Mouse (Mus musculus): ENCODE measurements around the gene Ptx3. TPM values are rescaled to one million over a fixed set of nuclear protein-coding genes. Genes with fewer than 3 reads are reported as not detected.

Gene Ptx3
- 6.6 and 6.9 TPM in 2 replicates for polyA plus RNA-seq (2015; fragmentation: Nextera tagmentation; extraction: Ambion mirVana)

DNA sequence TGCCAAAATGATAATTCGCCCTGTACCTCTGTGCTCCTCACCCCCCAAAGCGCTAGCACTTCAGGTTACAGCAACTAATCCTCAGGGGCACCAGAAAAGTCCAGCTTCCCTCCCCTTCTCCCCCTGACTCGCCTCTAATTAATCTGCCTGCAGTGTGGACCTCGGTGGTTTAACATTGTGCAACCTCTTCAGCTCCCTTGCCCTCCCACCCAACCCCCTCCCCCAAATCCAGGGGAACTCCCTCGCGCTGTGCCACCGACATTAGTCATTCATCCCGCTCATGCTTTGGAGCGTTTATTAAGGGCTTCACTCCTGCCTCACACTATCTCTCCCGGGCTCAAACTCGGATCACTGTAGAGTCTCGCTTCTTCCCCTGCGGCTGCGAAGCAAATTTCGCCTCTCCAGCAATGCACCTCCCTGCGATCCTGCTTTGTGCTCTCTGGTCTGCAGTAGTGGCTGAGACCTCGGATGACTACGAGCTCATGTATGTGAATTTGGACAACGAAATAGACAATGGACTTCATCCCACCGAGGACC lies at the start of gene Ptx3:
Ptx3 (plus strand) TSS at position 256 of the 537 bp plus-strand sequence.
- no peaks in the 10 kb centered on the region for H3K36me3 ChIP-seq (ENCODE audit: control insufficient read depth, insufficient read depth, low read length)
- no peaks in the 10 kb centered on the region for H3K9me3 ChIP-seq (replicated peaks; ENCODE audit: control insufficient read depth, low read length, poor library complexity, severe bottlenecking)
- peak within 1 kb of the TSS; percentile 98 for H3K4me2 ChIP-seq (ENCODE audit: low read length)
- peak within 1 kb of the TSS; percentile 79 for H3K9ac ChIP-seq (ENCODE audit: low read depth, low read length)
- H3K4me1 ChIP-seq (ENCODE audit: control insufficient read depth, insufficient read depth, low read length) = peaks cover 6% of the 10 kb centered on the region; the same call in 1 of the 2 replicates
- H3K27ac ChIP-seq (ENCODE audit: low read length) = peak within 1 kb of the TSS; percentile 24; the same call in 1 of the 2 replicates
- peak within 1 kb of the TSS; percentile 66 for H3K4me3 ChIP-seq (ENCODE audit: low read depth, low read length)
- 3% methylated on average over 20 of the region's 20 CpGs for WGBS
- ATAC-seq = peak; percentile 80
- peaks cover 6% of the 10 kb centered on the region; the same call in 1 of the 2 replicates for H3K27me3 ChIP-seq (ENCODE audit: control insufficient read depth, insufficient read depth, low read depth, low read length)

GRCm38 (mm10) chr3:66172907-66173306 lies 46.8 kb upstream of the Ptx3 start:
- Histone ChIP-seq H3K4me3 (ENCODE audit: low read depth, low read length) (no peak overlapping the region), H3K27me3 (ENCODE audit: control insufficient read depth, insufficient read depth, low read depth, low read length) (no peaks in the 10 kb centered on the region), H3K9ac (ENCODE audit: low read depth, low read length) (no peak overlapping the region), H3K4me1 (ENCODE audit: control insufficient read depth, insufficient read depth, low read length) (no peaks in the 10 kb centered on the region), H3K4me2 (ENCODE audit: low read length) (no peak overlapping the region), H3K9me3 (replicated peaks; ENCODE audit: control insufficient read depth, low read length, poor library complexity, severe bottlenecking) (no peaks in the 10 kb centered on the region), H3K27ac (ENCODE audit: low read length) (no peak overlapping the region), H3K36me3 (ENCODE audit: control insufficient read depth, insufficient read depth, low read length) (no peaks in the 10 kb centered on the region)
- no peak for ATAC-seq
- 75% methylated on average over 5 of the region's 5 CpGs for WGBS

- no peak overlapping the region for H3K4me2 ChIP-seq (ENCODE audit: low read length)
- no peaks in the 10 kb centered on the region for H3K36me3 ChIP-seq (ENCODE audit: control insufficient read depth, insufficient read depth, low read length)
- no peak overlapping the region for H3K4me3 ChIP-seq (ENCODE audit: low read depth, low read length)
- no peaks in the 10 kb centered on the region for H3K9me3 ChIP-seq (replicated peaks; ENCODE audit: control insufficient read depth, low read length, poor library complexity, severe bottlenecking)
- 54% methylated on average over 2 of the region's 2 CpGs for WGBS
- H3K4me1 ChIP-seq (ENCODE audit: control insufficient read depth, insufficient read depth, low read length) = no peaks in the 10 kb centered on the region
- H3K27me3 ChIP-seq (ENCODE audit: control insufficient read depth, insufficient read depth, low read depth, low read length) = no peaks in the 10 kb centered on the region
- no peak overlapping the region for H3K9ac ChIP-seq (ENCODE audit: low read depth, low read length)
- no peak for ATAC-seq
- no peak overlapping the region for H3K27ac ChIP-seq (ENCODE audit: low read length)
These were observed 40.1 kb upstream of the Ptx3 start for GRCm38 (mm10) chr3:66179647-66180046.

DNA sequence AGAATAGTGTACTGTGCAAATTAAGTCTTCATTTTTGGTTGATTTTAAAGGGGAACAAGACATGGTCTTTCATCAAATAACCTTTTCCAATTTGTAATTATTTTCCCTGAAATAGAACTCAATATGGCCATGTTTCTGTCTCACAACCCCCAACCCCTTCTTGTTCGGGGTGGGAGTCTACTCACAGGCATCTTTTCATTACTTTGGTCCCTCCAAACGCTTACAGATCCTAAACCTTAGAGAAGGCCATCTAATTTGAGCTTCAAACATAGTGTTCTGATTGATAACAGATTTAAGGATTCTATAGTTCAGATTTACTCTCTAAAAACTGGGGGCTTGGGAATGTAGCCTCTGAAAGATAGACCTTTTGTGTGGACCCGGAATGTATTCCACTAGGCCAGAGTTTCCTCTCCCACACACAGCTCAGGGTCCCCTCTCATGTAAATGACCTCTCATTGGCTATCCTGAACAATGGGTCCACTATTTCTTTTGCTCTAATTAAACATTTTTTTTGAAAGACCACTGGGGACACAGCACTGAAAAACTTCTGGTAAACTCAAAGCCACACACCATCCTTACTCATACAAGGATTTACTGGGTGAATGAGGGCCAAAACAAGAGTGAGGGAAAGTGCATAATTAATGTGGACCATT lies 25.7 kb upstream of the Ptx3 start:
- Histone ChIP-seq H3K4me2 (ENCODE audit: low read length) (no peak overlapping the region), H3K9ac (ENCODE audit: low read depth, low read length) (no peak overlapping the region), H3K27me3 (ENCODE audit: control insufficient read depth, insufficient read depth, low read depth, low read length) (no peaks in the 10 kb centered on the region), H3K9me3 (replicated peaks; ENCODE audit: control insufficient read depth, low read length, poor library complexity, severe bottlenecking) (no peaks in the 10 kb centered on the region), H3K4me3 (ENCODE audit: low read depth, low read length) (no peak overlapping the region), H3K4me1 (ENCODE audit: control insufficient read depth, insufficient read depth, low read length) (no peaks in the 10 kb centered on the region), H3K36me3 (ENCODE audit: control insufficient read depth, insufficient read depth, low read length) (no peaks in the 10 kb centered on the region), H3K27ac (ENCODE audit: low read length) (no peak overlapping the region)
- ATAC-seq = no peak
- WGBS = 52% methylated on average over 3 of the region's 3 CpGs

DNA sequence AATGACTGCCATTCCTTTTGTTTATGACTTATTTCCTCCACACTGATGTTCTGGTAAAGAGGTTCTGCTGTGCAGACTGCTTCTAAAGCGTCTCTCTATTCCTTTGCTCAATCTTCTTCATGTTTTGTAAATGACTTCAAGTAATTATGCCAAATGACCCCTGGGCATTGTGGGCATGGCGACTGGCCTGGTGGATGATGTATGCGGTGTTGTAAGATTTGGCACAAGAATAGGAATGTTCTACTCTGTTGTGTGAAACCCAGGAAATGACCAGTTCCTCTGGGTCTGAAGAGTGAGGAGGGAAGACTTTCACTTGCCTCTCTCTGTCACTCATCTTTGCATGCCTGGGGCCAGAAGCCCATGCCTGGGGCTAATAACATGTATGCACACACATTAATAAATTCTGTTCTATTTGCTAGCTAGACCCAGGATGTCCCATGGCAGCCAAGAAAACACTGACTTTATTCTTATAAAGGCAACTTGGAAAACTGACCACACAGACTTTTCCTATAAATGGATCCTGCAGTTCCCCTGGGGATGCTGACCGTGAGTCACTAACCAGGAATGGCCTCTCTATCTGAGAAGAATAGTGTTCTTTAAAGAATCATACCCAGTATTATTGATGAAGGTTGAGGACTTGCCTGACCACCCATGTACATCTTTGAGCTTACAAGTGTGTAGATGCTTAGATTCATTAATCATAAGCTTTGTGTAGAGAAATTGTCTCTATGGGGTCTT lies 10.7 kb upstream of the Ptx3 start:
- Histone ChIP-seq H3K4me2 (ENCODE audit: low read length) (no peak overlapping the region), H3K9me3 (replicated peaks; ENCODE audit: control insufficient read depth, low read length, poor library complexity, severe bottlenecking) (no peaks in the 10 kb centered on the region), H3K36me3 (ENCODE audit: control insufficient read depth, insufficient read depth, low read length) (no peaks in the 10 kb centered on the region), H3K4me1 (ENCODE audit: control insufficient read depth, insufficient read depth, low read length) (no peaks in the 10 kb centered on the region), H3K9ac (ENCODE audit: low read depth, low read length) (no peak overlapping the region), H3K4me3 (ENCODE audit: low read depth, low read length) (no peak overlapping the region), H3K27me3 (ENCODE audit: control insufficient read depth, insufficient read depth, low read depth, low read length) (no peaks in the 10 kb centered on the region), H3K27ac (ENCODE audit: low read length) (no peak overlapping the region)
- ATAC-seq = no peak
- whole genome bisulfite sequencing = 78% methylated on average over 4 of the region's 4 CpGs

DNA sequence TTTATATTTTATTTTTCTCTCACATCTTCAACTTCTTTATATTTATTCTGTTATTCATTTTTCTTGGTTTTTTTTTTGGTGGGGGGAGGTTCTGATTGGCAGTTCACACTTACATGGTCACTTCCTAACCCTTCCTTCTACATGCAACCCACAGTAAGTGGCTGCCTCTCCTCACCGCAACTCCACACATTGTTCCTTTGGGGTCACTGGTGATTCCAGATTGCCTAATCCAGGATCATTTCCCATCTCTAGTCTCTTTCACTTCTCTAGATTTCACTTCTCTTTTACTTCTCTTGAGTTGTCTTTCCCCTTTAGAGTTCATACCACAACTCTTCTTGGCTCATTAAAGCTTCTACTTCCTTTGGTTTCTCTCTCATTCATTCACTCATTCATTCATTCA lies 6.2 kb upstream of the Ptx3 start:
- no peaks in the 10 kb centered on the region for H3K36me3 ChIP-seq (ENCODE audit: control insufficient read depth, insufficient read depth, low read length)
- 100% methylated on average over 1 of the region's 1 CpGs for WGBS
- no peak for ATAC-seq

GRCm38 (mm10) chr3:66215759-66216158 lies 4.0 kb upstream of the Ptx3 start:
- Histone ChIP-seq H3K27ac (ENCODE audit: low read length) (no peak overlapping the region), H3K4me2 (ENCODE audit: low read length) (no peak overlapping the region), H3K4me1 (ENCODE audit: control insufficient read depth, insufficient read depth, low read length) (0 out of 2 replicates have a peak, but pooled peaks cover 2% of the 10 kb centered on the region), H3K27me3 (ENCODE audit: control insufficient read depth, insufficient read depth, low read depth, low read length) (peaks cover 2% of the 10 kb centered on the region; the same call in 1 of the 2 replicates), H3K4me3 (ENCODE audit: low read depth, low read length) (no peak overlapping the region), H3K9ac (ENCODE audit: low read depth, low read length) (no peak overlapping the region), H3K9me3 (replicated peaks; ENCODE audit: control insufficient read depth, low read length, poor library complexity, severe bottlenecking) (no peaks in the 10 kb centered on the region), H3K36me3 (ENCODE audit: control insufficient read depth, insufficient read depth, low read length) (no peaks in the 10 kb centered on the region)
- ATAC-seq = no peak
- WGBS = 77% methylated on average over 8 of the region's 8 CpGs

More for the DNA sequence above, 6.2 kb upstream of the Ptx3 start:
- H3K9ac ChIP-seq (ENCODE audit: low read depth, low read length) = no peak overlapping the region
- no peaks in the 10 kb centered on the region for H3K9me3 ChIP-seq (replicated peaks; ENCODE audit: control insufficient read depth, low read length, poor library complexity, severe bottlenecking)
- no peak overlapping the region for H3K4me2 ChIP-seq (ENCODE audit: low read length)
- H3K27me3 ChIP-seq (ENCODE audit: control insufficient read depth, insufficient read depth, low read depth, low read length) = no peaks in the 10 kb centered on the region
- H3K4me1 ChIP-seq (ENCODE audit: control insufficient read depth, insufficient read depth, low read length) = no peaks in the 10 kb centered on the region
- no peak overlapping the region for H3K27ac ChIP-seq (ENCODE audit: low read length)
- no peak overlapping the region for H3K4me3 ChIP-seq (ENCODE audit: low read depth, low read length)

DNA sequence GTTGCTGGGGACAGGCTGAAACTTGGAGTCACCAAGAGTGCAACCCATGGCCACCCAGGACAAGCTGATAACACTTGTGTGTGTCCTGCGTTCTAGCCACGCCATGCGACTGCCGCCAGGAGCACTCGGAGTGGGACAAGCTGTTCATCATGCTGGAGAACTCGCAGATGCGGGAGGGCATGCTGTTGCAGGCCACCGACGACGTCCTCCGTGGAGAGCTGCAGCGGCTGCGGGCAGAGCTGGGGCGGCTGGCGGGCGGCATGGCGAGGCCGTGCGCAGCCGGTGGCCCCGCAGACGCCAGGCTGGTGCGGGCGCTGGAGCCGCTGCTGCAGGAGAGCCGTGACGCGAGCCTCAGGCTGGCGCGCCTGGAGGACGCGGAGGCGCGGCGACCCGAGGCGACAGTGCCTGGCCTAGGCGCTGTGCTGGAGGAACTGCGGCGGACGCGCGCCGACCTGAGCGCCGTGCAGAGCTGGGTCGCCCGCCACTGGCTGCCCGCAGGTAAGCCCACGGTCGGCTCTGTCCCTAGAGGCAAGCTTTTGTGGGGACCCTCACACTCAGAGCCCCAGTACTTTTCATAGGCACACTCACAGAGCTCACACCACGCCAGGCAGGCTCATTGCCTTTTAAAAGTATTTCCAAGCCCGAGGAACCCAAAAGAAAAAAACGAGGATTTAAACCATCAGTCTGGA lies 988 bp downstream of the Ptx3 start:
- 0 out of 2 replicates have a peak overlapping the region, but pooled peaks have one; percentile 24 for H3K27ac ChIP-seq (ENCODE audit: low read length)
- peak overlapping the region; percentile 66 for H3K4me3 ChIP-seq (ENCODE audit: low read depth, low read length)
- H3K9me3 ChIP-seq (replicated peaks; ENCODE audit: control insufficient read depth, low read length, poor library complexity, severe bottlenecking) = no peaks in the 10 kb centered on the region
- peaks cover 6% of the 10 kb centered on the region; the same call in 1 of the 2 replicates for H3K27me3 ChIP-seq (ENCODE audit: control insufficient read depth, insufficient read depth, low read depth, low read length)
- peaks cover 6% of the 10 kb centered on the region; the same call in 1 of the 2 replicates for H3K4me1 ChIP-seq (ENCODE audit: control insufficient read depth, insufficient read depth, low read length)
- H3K4me2 ChIP-seq (ENCODE audit: low read length) = peak overlapping the region; percentile 98
- H3K36me3 ChIP-seq (ENCODE audit: control insufficient read depth, insufficient read depth, low read length) = no peaks in the 10 kb centered on the region
- under 1% methylated on average over 43 of the region's 54 CpGs for WGBS
- peak overlapping the region; percentile 79 for H3K9ac ChIP-seq (ENCODE audit: low read depth, low read length)
- peak; percentile 91 for ATAC-seq

All from midbrain, embryonic 16.5 days (tissue).